Mouse (Mus musculus): Measurements from ENCODE around the gene 4930544D05Rik. TPM values are rescaled to one million over a fixed set of nuclear protein-coding genes. Genes with fewer than 3 reads are reported as not detected.
A peak's percentile ranks its signal among the peaks of the same experiment; 100 is the strongest.
"Not testable (repeated sequence)": the region's sequence is repeated elsewhere in the genome, so short reads cannot be mapped to it uniquely, and the experiment has no call there.

4930544D05Rik gene
- not detected in 2 replicates for polyA plus RNA-seq (2015; fragmentation: Nextera tagmentation; extraction: Ambion mirVana)

GRCm38 (mm10) chr11:70615516-70616093, at the start of gene 4930544D05Rik:
4930544D05Rik (plus strand) TSS chr11:70615848.
- no peaks in the 10 kb centered on the region for H3K9me3 ChIP-seq (replicated peaks)
- peak within 1 kb of the TSS; percentile 83 for H3K4me2 ChIP-seq (replicated peaks)
- peaks cover 28% of the 10 kb centered on the region for H3K36me3 ChIP-seq
- ATAC-seq (ENCODE audit: insufficient number of reproducible peaks, low FRiP score, low TSS enrichment, low read depth): peak; percentile 13; the same call in 1 of the 2 replicates
- no peaks in the 10 kb centered on the region for H3K27me3 ChIP-seq
- H3K4me1 ChIP-seq: peaks cover 14% of the 10 kb centered on the region
- 14% methylated on average over 21 of the region's 21 CpGs for WGBS
- peak within 1 kb of the TSS; percentile 52 for H3K27ac ChIP-seq (replicated peaks)
- H3K9ac ChIP-seq: peak within 1 kb of the TSS; percentile 45
- H3K4me3 ChIP-seq (replicated peaks): peak within 1 kb of the TSS; percentile 42

- Histone ChIP-seq H3K4me2 (replicated peaks) (no peak overlapping the region), H3K27me3 (no peaks in the 10 kb centered on the region), H3K36me3 (no peaks in the 10 kb centered on the region), H3K4me3 (replicated peaks) (no peak overlapping the region), H3K9me3 (replicated peaks) (no peaks in the 10 kb centered on the region), H3K9ac (no peak overlapping the region), H3K27ac (replicated peaks) (no peak overlapping the region; the same call in 1 of the 2 replicates), H3K4me1 (peaks cover 35% of the 10 kb centered on the region)
- whole genome bisulfite sequencing: 65% methylated on average over 7 of the region's 7 CpGs
- ATAC-seq (ENCODE audit: insufficient number of reproducible peaks, low FRiP score, low TSS enrichment, low read depth): no peak
Observed at GRCm38 (mm10) chr11:70566586-70566985, 49.1 kb upstream of the 4930544D05Rik start.

- H3K4me1 ChIP-seq: peaks cover 17% of the 10 kb centered on the region; the same call in 1 of the 2 replicates
- not testable (repeated sequence) for H3K9me3 ChIP-seq (replicated peaks); H3K36me3 ChIP-seq; ATAC-seq (ENCODE audit: insufficient number of reproducible peaks, low FRiP score, low TSS enrichment, low read depth); H3K27ac ChIP-seq (replicated peaks); H3K4me2 ChIP-seq (replicated peaks); H3K4me3 ChIP-seq (replicated peaks); H3K9ac ChIP-seq; H3K27me3 ChIP-seq
- 93% methylated on average over 1 of the region's 1 CpGs for WGBS
Observed at GRCm38 (mm10) chr11:70570614-70571013, 45.0 kb upstream of the 4930544D05Rik start.

GRCm38 (mm10) chr11:70571641-70572040, 44.0 kb upstream of the 4930544D05Rik start:
- H3K9me3 ChIP-seq (replicated peaks): no peaks in the 10 kb centered on the region
- no peaks in the 10 kb centered on the region for H3K27me3 ChIP-seq
- H3K4me3 ChIP-seq (replicated peaks): no peak overlapping the region
- 97% methylated on average over 1 of the region's 1 CpGs for WGBS
- no peak for ATAC-seq (ENCODE audit: insufficient number of reproducible peaks, low FRiP score, low TSS enrichment, low read depth)
- no peak overlapping the region for H3K4me2 ChIP-seq (replicated peaks)
- H3K4me1 ChIP-seq: peaks cover 15% of the 10 kb centered on the region
- no peak overlapping the region for H3K9ac ChIP-seq
- no peaks in the 10 kb centered on the region for H3K36me3 ChIP-seq
- no peak overlapping the region for H3K27ac ChIP-seq (replicated peaks)

- Histone ChIP-seq H3K4me2 (replicated peaks) (no peak overlapping the region), H3K27me3 (no peaks in the 10 kb centered on the region), H3K4me1 (peaks cover 20% of the 10 kb centered on the region), H3K4me3 (replicated peaks) (no peak overlapping the region), H3K36me3 (no peaks in the 10 kb centered on the region), H3K9ac (no peak overlapping the region), H3K9me3 (replicated peaks) (no peaks in the 10 kb centered on the region), H3K27ac (replicated peaks) (no peak overlapping the region)
- no peak for ATAC-seq (ENCODE audit: insufficient number of reproducible peaks, low FRiP score, low TSS enrichment, low read depth)
- WGBS: 43% methylated on average over 5 of the region's 5 CpGs
Observed at GRCm38 (mm10) chr11:70572348-70572902, 43.2 kb upstream of the 4930544D05Rik start.

GRCm38 (mm10) chr11:70573872-70574271, 41.8 kb upstream of the 4930544D05Rik start:
- H3K4me3 ChIP-seq (replicated peaks): no peak overlapping the region
- H3K27ac ChIP-seq (replicated peaks): no peak overlapping the region
- H3K4me2 ChIP-seq (replicated peaks): no peak overlapping the region
- no peak for ATAC-seq (ENCODE audit: insufficient number of reproducible peaks, low FRiP score, low TSS enrichment, low read depth)
- no peaks in the 10 kb centered on the region for H3K36me3 ChIP-seq
- H3K9ac ChIP-seq: no peak overlapping the region
- H3K9me3 ChIP-seq (replicated peaks): no peaks in the 10 kb centered on the region
- H3K27me3 ChIP-seq: no peaks in the 10 kb centered on the region
- 79% methylated on average over 6 of the region's 6 CpGs for WGBS
- H3K4me1 ChIP-seq: peaks cover 34% of the 10 kb centered on the region

GRCm38 (mm10) chr11:70577201-70577600, 38.4 kb upstream of the 4930544D05Rik start:
- Histone ChIP-seq H3K4me2 (replicated peaks) (no peak overlapping the region), H3K27ac (replicated peaks) (peak overlapping the region; percentile 83), H3K36me3 (no peaks in the 10 kb centered on the region), H3K9ac (no peak overlapping the region), H3K4me1 (peaks cover 59% of the 10 kb centered on the region), H3K27me3 (no peaks in the 10 kb centered on the region), H3K9me3 (replicated peaks) (no peaks in the 10 kb centered on the region), H3K4me3 (replicated peaks) (no peak overlapping the region)
- 0 out of 2 replicates have a peak, but pooled peaks have one; percentile 48 for ATAC-seq (ENCODE audit: insufficient number of reproducible peaks, low FRiP score, low TSS enrichment, low read depth)
- WGBS: 53% methylated on average over 3 of the region's 3 CpGs

- H3K4me2 ChIP-seq (replicated peaks): no peak overlapping the region; the same call in 1 of the 2 replicates
- H3K27ac ChIP-seq (replicated peaks): peak overlapping the region; percentile 83
- 76% methylated on average over 6 of the region's 6 CpGs for WGBS
- H3K4me3 ChIP-seq (replicated peaks): no peak overlapping the region
- H3K36me3 ChIP-seq: no peaks in the 10 kb centered on the region
- no peaks in the 10 kb centered on the region for H3K27me3 ChIP-seq
- no peak overlapping the region for H3K9ac ChIP-seq
- no peak for ATAC-seq (ENCODE audit: insufficient number of reproducible peaks, low FRiP score, low TSS enrichment, low read depth)
- peaks cover 74% of the 10 kb centered on the region for H3K4me1 ChIP-seq
- H3K9me3 ChIP-seq (replicated peaks): no peaks in the 10 kb centered on the region
Observed at GRCm38 (mm10) chr11:70578962-70579361, 36.7 kb upstream of the 4930544D05Rik start.

GRCm38 (mm10) chr11:70579710-70580357, 35.8 kb upstream of the 4930544D05Rik start:
- H3K9me3 ChIP-seq (replicated peaks): no peaks in the 10 kb centered on the region
- WGBS: 61% methylated on average over 9 of the region's 9 CpGs
- H3K27ac ChIP-seq (replicated peaks): peak overlapping the region; percentile 83
- no peaks in the 10 kb centered on the region for H3K36me3 ChIP-seq
- ATAC-seq (ENCODE audit: insufficient number of reproducible peaks, low FRiP score, low TSS enrichment, low read depth): no peak
- no peak overlapping the region for H3K9ac ChIP-seq
- H3K4me2 ChIP-seq (replicated peaks): no peak overlapping the region
- H3K4me3 ChIP-seq (replicated peaks): no peak overlapping the region
- no peaks in the 10 kb centered on the region for H3K27me3 ChIP-seq
- peaks cover 82% of the 10 kb centered on the region for H3K4me1 ChIP-seq

GRCm38 (mm10) chr11:70580358-70580720, 35.3 kb upstream of the 4930544D05Rik start:
- WGBS: 46% methylated on average over 5 of the region's 5 CpGs
- peak overlapping the region; percentile 83 for H3K27ac ChIP-seq (replicated peaks)
- H3K4me1 ChIP-seq: peaks cover 87% of the 10 kb centered on the region
- no peak overlapping the region for H3K9ac ChIP-seq
- H3K9me3 ChIP-seq (replicated peaks): no peaks in the 10 kb centered on the region
- no peak overlapping the region for H3K4me2 ChIP-seq (replicated peaks)
- no peak overlapping the region for H3K4me3 ChIP-seq (replicated peaks)
- no peaks in the 10 kb centered on the region for H3K36me3 ChIP-seq
- ATAC-seq (ENCODE audit: insufficient number of reproducible peaks, low FRiP score, low TSS enrichment, low read depth): no peak
- H3K27me3 ChIP-seq: no peaks in the 10 kb centered on the region

- H3K4me1 ChIP-seq: peaks cover 92% of the 10 kb centered on the region
- WGBS: 68% methylated on average over 3 of the region's 3 CpGs
- H3K27me3 ChIP-seq: no peaks in the 10 kb centered on the region
Observed at GRCm38 (mm10) chr11:70580921-70581320, 34.7 kb upstream of the 4930544D05Rik start.

More at GRCm38 (mm10) chr11:70580921-70581320, 34.7 kb upstream of the 4930544D05Rik start:
- Histone ChIP-seq H3K36me3 (no peaks in the 10 kb centered on the region), H3K9me3 (replicated peaks) (no peaks in the 10 kb centered on the region), H3K4me2 (replicated peaks) (no peak overlapping the region), H3K4me3 (replicated peaks) (no peak overlapping the region), H3K9ac (no peak overlapping the region), H3K27ac (replicated peaks) (peak overlapping the region; percentile 44; the same call in 1 of the 2 replicates)
- ATAC-seq (ENCODE audit: insufficient number of reproducible peaks, low FRiP score, low TSS enrichment, low read depth): no peak

Data from embryonic facial prominence, embryonic 15.5 days (tissue).